Mouse (Mus musculus): Measurements from ENCODE around the gene Aqp1. TPM values are rescaled to one million over a fixed set of nuclear protein-coding genes. Genes with fewer than 3 reads are reported as not detected.
A peak's percentile ranks its signal among the peaks of the same experiment; 100 is the strongest.

Aqp1 gene
- polyA plus RNA-seq, 1 experiment from 2014 or later, result 38.4 TPM

DNA sequence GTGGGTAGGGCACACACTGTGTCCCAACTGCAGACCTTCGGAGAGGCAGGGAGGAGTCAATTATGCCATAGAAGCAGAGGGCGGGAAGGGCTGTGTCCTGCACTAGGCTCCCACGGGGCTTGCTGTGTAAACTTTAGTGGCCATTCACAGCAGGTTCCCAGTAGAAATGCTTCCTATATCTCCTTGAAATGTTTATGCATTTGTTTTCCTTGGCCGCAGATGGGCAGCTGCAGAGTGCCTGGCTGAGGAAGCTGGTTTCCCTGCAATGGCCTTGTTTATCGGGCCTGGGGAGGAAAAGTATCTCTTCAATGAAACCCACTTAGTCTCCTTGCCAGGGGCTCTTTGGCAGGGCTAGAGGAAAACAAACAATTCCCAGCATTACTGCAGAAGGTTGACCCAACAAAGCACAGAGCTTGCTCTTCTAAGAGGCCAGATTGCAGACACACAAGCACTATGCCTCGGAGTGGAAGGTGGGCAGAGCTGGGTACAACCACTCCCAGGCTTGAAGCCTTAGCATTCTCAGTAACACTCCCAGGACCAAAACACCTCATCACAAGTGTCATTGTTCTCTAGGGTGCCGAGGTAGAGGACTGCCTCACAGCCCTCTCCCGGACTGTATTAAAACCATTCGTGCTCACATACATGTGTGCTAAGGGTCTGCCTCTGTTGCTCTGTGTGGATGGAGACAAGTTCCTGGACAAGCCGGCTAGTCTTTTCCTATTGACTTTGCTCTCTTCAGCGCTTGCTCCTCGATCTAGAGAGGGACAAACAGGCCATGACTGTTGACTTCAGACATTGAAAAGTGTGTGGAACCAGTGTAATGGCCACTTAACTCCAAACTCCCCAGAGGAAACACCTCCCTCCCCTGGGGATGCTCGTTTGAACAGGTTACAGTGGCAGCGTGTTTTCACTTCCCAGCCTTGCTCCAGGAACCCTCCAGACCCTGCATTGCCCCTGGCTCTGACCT lies 16.4 kb upstream of the Aqp1 start:
- Histone ChIP-seq H3K4me3 (replicated peaks) (no peak overlapping the region), H3K9me3 (replicated peaks) (no peaks in the 10 kb centered on the region), H3K36me3 (0 out of 2 replicates have a peak, but pooled peaks cover 4% of the 10 kb centered on the region), H3K9ac (no peak overlapping the region), H3K4me2 (no peak overlapping the region), H3K4me1 (peaks cover 23% of the 10 kb centered on the region; the same call in 1 of the 2 replicates), H3K27me3 (no peaks in the 10 kb centered on the region), H3K27ac (no peak overlapping the region)
- WGBS, result 62% methylated on average over 14 of the region's 14 CpGs
- no peak for ATAC-seq (replicated peaks; ENCODE audit: low FRiP score)

DNA sequence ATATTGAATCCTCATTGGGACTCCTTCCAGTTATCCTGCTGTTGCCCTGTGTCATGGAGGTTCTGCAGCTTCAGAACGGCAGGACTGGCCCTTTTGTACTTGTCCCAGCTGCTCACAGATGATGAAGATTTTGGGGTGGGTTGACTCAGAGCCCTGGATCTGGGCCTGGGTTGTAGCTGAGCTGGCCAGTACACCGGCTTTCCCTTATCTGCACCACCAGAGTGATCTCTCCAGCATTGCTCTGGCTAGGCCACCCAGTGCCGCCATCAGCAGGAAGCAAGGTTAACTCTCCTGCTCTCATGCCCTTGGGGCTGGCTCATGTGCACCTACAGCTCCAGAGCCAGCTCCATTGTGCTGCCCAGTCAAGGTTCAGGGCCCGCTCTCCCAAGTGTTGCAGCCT lies 15.3 kb upstream of the Aqp1 start:
- ATAC-seq (replicated peaks; ENCODE audit: low FRiP score), result no peak
- no peak overlapping the region for H3K4me2 ChIP-seq
- no peaks in the 10 kb centered on the region for H3K9me3 ChIP-seq (replicated peaks)
- WGBS, result 76% methylated on average over 4 of the region's 4 CpGs
- no peak overlapping the region for H3K9ac ChIP-seq
- no peak overlapping the region for H3K4me3 ChIP-seq (replicated peaks)
- H3K4me1 ChIP-seq, result peaks cover 24% of the 10 kb centered on the region; the same call in 1 of the 2 replicates
- no peaks in the 10 kb centered on the region for H3K27me3 ChIP-seq
- 0 out of 2 replicates have a peak, but pooled peaks cover 4% of the 10 kb centered on the region for H3K36me3 ChIP-seq
- H3K27ac ChIP-seq, result no peak overlapping the region

- Histone ChIP-seq H3K9me3 (replicated peaks) (no peaks in the 10 kb centered on the region), H3K4me3 (replicated peaks) (no peak overlapping the region), H3K27me3 (no peaks in the 10 kb centered on the region), H3K9ac (no peak overlapping the region), H3K4me1 (peaks cover 24% of the 10 kb centered on the region; the same call in 1 of the 2 replicates), H3K36me3 (0 out of 2 replicates have a peak, but pooled peaks cover 4% of the 10 kb centered on the region), H3K27ac (no peak overlapping the region), H3K4me2 (no peak overlapping the region)
- 63% methylated on average over 6 of the region's 6 CpGs for WGBS
- peak; percentile 50 for ATAC-seq (replicated peaks; ENCODE audit: low FRiP score)
Measured at GRCm38 (mm10) chr6:55321518-55321917, 14.7 kb upstream of the Aqp1 start.

- no peaks in the 10 kb centered on the region for H3K27me3 ChIP-seq
- H3K27ac ChIP-seq, result no peak overlapping the region
- no peak overlapping the region for H3K4me3 ChIP-seq (replicated peaks)
- 0 out of 2 replicates have a peak, but pooled peaks cover 4% of the 10 kb centered on the region for H3K36me3 ChIP-seq
- H3K4me1 ChIP-seq, result peaks cover 24% of the 10 kb centered on the region; the same call in 1 of the 2 replicates
- H3K9me3 ChIP-seq (replicated peaks), result no peaks in the 10 kb centered on the region
- ATAC-seq (replicated peaks; ENCODE audit: low FRiP score), result no peak
- no peak overlapping the region for H3K4me2 ChIP-seq
- 94% methylated on average over 2 of the region's 2 CpGs for WGBS
- no peak overlapping the region for H3K9ac ChIP-seq
Measured at GRCm38 (mm10) chr6:55322980-55323379, 13.3 kb upstream of the Aqp1 start.

DNA sequence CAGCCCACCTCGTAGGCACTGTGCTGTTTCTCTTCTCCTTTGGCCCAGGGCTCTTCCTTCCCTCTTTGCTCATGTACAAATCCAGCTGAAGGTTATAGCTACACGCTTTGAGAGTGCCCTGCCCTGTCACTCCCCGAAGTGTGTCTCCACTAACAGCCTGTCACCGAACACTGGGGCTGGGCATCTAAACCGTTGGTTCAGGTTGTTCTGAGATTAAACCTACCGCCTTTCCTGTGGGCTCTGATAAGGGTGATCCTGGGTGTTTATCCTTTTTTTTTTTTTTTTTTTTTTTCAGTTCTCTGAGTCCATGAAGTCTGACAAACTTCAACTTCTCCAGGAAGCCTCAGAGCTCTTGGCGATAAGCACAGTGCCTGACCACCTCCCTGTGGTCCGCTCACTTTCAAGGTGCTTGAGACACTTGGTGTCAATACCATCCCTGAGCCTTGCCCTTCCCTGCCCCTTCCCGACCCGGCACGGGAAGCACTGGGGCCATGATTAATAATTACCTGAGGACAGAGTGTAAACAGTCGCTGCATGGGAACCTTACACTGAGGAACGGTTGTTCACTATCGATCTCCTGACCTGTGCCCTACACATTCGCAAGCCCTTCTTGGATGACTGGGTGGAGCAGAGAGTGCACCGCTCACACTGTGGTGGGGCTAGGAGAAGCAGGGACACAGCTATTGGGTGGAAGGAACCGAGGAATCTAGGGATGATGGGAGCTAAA lies 12.2 kb upstream of the Aqp1 start:
- Histone ChIP-seq H3K27me3 (no peaks in the 10 kb centered on the region), H3K4me1 (peaks cover 24% of the 10 kb centered on the region; the same call in 1 of the 2 replicates), H3K36me3 (no peaks in the 10 kb centered on the region), H3K9ac (no peak overlapping the region), H3K4me2 (no peak overlapping the region), H3K9me3 (replicated peaks) (no peaks in the 10 kb centered on the region), H3K4me3 (replicated peaks) (no peak overlapping the region), H3K27ac (no peak overlapping the region)
- peak; percentile 43; the same call in 1 of the 2 replicates for ATAC-seq (replicated peaks; ENCODE audit: low FRiP score)
- WGBS, result 64% methylated on average over 17 of the region's 17 CpGs

DNA sequence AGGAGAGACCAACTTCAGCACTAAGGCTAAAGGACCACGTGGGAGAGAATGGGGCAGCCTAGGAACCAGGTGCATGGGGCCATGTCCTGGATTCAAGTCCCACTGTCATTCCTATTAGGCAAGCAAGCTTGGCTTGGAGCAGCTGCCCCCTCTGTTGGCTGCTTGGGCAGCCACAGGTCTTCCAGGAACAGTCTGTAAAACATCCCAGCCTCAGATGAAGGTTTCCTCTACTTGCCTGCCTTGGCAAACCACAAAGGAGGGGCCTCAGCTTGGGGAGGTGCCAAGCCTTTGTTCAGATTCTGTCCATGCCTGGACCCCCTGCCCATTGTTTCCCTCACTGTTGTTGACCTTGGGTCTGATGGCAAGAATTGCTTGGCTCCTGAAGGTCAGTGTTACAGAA lies 11.4 kb upstream of the Aqp1 start:
- no peak for ATAC-seq (replicated peaks; ENCODE audit: low FRiP score)
- no peak overlapping the region for H3K4me2 ChIP-seq
- no peak overlapping the region for H3K4me3 ChIP-seq (replicated peaks)
- peaks cover 17% of the 10 kb centered on the region; the same call in 1 of the 2 replicates for H3K4me1 ChIP-seq
- 71% methylated on average over 1 of the region's 1 CpGs for WGBS
- H3K36me3 ChIP-seq, result no peaks in the 10 kb centered on the region
- H3K27me3 ChIP-seq, result no peaks in the 10 kb centered on the region
- H3K27ac ChIP-seq, result no peak overlapping the region
- H3K9me3 ChIP-seq (replicated peaks), result no peaks in the 10 kb centered on the region
- no peak overlapping the region for H3K9ac ChIP-seq

GRCm38 (mm10) chr6:55326299-55326698 lies 9.9 kb upstream of the Aqp1 start:
- Histone ChIP-seq H3K27ac (no peak overlapping the region), H3K27me3 (no peaks in the 10 kb centered on the region), H3K9ac (no peak overlapping the region), H3K4me1 (peaks cover 14% of the 10 kb centered on the region; the same call in 1 of the 2 replicates), H3K4me3 (replicated peaks) (no peak overlapping the region), H3K4me2 (no peak overlapping the region), H3K9me3 (replicated peaks) (no peaks in the 10 kb centered on the region), H3K36me3 (no peaks in the 10 kb centered on the region)
- ATAC-seq (replicated peaks; ENCODE audit: low FRiP score), result no peak
- 75% methylated on average over 4 of the region's 4 CpGs for WGBS

DNA sequence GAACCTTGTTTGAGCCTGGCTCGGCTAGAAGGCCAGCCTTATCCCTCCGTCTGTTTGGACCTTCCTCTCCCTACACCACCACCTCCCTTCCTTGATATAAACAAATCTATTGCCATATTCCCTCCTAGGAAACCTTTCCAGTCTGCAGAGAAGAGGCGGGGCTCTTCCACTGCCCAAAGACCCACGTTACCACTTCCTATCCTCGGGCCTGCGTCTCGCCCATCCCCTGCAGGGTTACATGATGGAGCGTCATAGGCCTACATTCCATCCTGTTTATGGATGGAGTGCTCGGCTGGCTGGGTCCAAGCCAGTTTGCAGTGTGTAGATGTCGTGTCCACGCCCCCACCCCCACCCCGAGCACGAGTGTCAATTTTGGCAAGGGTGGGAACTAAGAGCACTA lies 8.9 kb upstream of the Aqp1 start:
- H3K4me1 ChIP-seq, result peaks cover 18% of the 10 kb centered on the region; the same call in 1 of the 2 replicates
- whole genome bisulfite sequencing, result 84% methylated on average over 13 of the region's 13 CpGs
- H3K36me3 ChIP-seq, result no peaks in the 10 kb centered on the region
- H3K4me3 ChIP-seq (replicated peaks), result no peak overlapping the region
- H3K27ac ChIP-seq, result no peak overlapping the region
- no peaks in the 10 kb centered on the region for H3K9me3 ChIP-seq (replicated peaks)
- no peaks in the 10 kb centered on the region for H3K27me3 ChIP-seq
- no peak overlapping the region for H3K4me2 ChIP-seq
- no peak for ATAC-seq (replicated peaks; ENCODE audit: low FRiP score)
- H3K9ac ChIP-seq, result no peak overlapping the region

GRCm38 (mm10) chr6:55328179-55328578 lies 8.1 kb upstream of the Aqp1 start:
- Histone ChIP-seq H3K9me3 (replicated peaks) (no peaks in the 10 kb centered on the region), H3K27ac (no peak overlapping the region), H3K4me1 (peaks cover 16% of the 10 kb centered on the region; the same call in 1 of the 2 replicates), H3K36me3 (no peaks in the 10 kb centered on the region), H3K9ac (no peak overlapping the region), H3K27me3 (no peaks in the 10 kb centered on the region), H3K4me3 (replicated peaks) (no peak overlapping the region), H3K4me2 (no peak overlapping the region)
- 81% methylated on average over 4 of the region's 4 CpGs for WGBS
- no peak for ATAC-seq (replicated peaks; ENCODE audit: low FRiP score)

DNA sequence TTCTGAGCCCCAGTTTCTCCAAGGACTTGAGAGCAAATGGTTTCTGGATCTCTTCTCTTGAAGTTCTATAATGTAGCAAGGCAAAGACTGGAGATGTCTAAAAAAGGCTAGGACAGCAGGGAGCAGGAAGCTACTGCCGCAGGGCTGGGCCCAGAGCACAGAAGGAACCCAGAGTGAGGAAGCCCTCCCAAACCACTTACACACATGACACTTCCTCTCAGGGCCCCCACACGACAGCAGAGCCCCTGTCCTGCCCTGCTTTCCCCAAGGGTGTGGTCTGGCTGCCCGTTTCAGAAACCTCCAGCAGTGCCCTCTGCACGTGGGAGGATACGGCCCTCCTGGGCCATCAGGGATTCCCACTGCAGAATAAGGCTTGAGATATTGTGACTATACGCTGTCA lies 4.9 kb upstream of the Aqp1 start:
- no peaks in the 10 kb centered on the region for H3K27me3 ChIP-seq
- H3K4me2 ChIP-seq, result no peak overlapping the region
- no peaks in the 10 kb centered on the region for H3K9me3 ChIP-seq (replicated peaks)
- no peak overlapping the region for H3K4me3 ChIP-seq (replicated peaks)
- H3K27ac ChIP-seq, result no peak overlapping the region
- ATAC-seq (replicated peaks; ENCODE audit: low FRiP score), result no peak
- H3K9ac ChIP-seq, result no peak overlapping the region
- H3K4me1 ChIP-seq, result peaks cover 13% of the 10 kb centered on the region
- H3K36me3 ChIP-seq, result no peaks in the 10 kb centered on the region
- WGBS, result 43% methylated on average over 6 of the region's 6 CpGs

DNA sequence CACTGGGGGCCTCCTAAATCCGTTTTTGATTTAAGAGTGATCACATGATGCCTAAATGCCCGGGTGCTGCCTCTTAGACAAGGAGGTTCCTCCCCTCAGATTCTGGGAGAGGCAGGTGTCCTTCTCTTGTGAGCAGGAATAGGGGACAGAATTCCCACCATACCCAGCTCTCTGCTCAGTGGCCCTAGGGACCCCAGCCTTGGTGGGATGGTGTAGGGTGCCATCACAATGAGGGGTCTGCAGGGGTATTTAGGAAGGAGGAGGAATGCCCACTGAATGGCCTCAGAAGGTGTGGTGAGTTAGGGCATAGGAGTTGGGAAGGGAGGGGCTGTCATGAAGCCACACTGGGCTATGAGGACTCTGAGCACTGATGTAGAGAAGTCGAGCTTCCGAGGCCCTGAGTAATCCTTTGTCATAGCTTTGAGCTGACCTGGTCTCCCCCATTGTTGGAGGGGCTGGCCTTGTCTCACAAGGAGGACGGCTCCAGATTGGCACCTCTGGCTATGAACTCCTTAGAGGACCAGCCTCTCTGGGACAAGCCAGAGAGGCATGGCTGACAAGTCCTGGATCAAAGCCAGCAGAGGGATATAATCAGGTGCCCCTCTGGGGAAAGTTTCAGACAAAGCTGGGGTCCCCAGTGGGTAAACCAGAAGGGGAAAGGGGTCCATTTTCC lies 4.0 kb upstream of the Aqp1 start:
- 62% methylated on average over 5 of the region's 5 CpGs for WGBS
- Histone ChIP-seq H3K4me1 (peaks cover 16% of the 10 kb centered on the region), H3K36me3 (no peaks in the 10 kb centered on the region), H3K27ac (no peak overlapping the region), H3K4me3 (replicated peaks) (no peak overlapping the region), H3K9me3 (replicated peaks) (no peaks in the 10 kb centered on the region), H3K27me3 (no peaks in the 10 kb centered on the region), H3K4me2 (no peak overlapping the region), H3K9ac (no peak overlapping the region)
- ATAC-seq (replicated peaks; ENCODE audit: low FRiP score), result 0 out of 2 replicates have a peak, but pooled peaks have one; percentile 11
